Mouse (Mus musculus) CH12.LX (cell line): ENCODE results near the gene Prkg1. TPM values are rescaled to one million over a fixed set of nuclear protein-coding genes. Genes with fewer than 3 reads are reported as not detected.

Experiments
- DNase-seq: peaks from one replicate; pipeline ENCODE4 v3.0.0-alpha.2; 2013; ENCODE audit errors: extremely low read depth
- H3K27ac ChIP-seq: 2 replicates; pipeline ENCODE4 v1.5.1; 2012; ENCODE audit warnings: low read depth, mild to moderate bottlenecking, control low read depth, moderate library complexity; ENCODE audit not compliant: insufficient read depth
- H3K27me3 ChIP-seq: replicated peaks from 2 replicates; pipeline ENCODE3; 2012; ENCODE audit warnings: inconsistent platforms
- H3K36me3 ChIP-seq, 2 experiments: replicated peaks in 1 of 2; 2 replicates each; pipeline versions ENCODE3 to v1.6.1; 2012; ENCODE audit warnings: inconsistent platforms in 1 of 2, low read length in 1 of 2, mild to moderate bottlenecking in 1 of 2, mixed read lengths in 1 of 2, moderate library complexity in 1 of 2; ENCODE audit not compliant: control insufficient read depth in 1 of 2, insufficient read depth in 1 of 2
- H3K4me1 ChIP-seq, 2 experiments: 2 replicates each; pipeline ENCODE4 v1.6.1; 2012; ENCODE audit warnings: inconsistent platforms in 1 of 2, moderate library complexity in 1 of 2; ENCODE audit not compliant: insufficient read depth in 2 of 2, control insufficient read depth in 1 of 2
- H3K4me2 ChIP-seq: 2 replicates; pipeline ENCODE4 v1.6.1; 2012; ENCODE audit warnings: low read depth, mild to moderate bottlenecking, control low read depth; ENCODE audit not compliant: poor library complexity, insufficient read depth, severe bottlenecking
- H3K4me3 ChIP-seq, 3 experiments: fragments of 150-350 bp in 1 of 3; sonication (generic) in 1 of 3; replicated peaks in 1 of 3; 2 replicates each; pipeline versions ENCODE3 to v1.5.1; 2011 to 2012; ENCODE audit warnings: low read depth in 2 of 3, low read length in 2 of 3, mild to moderate bottlenecking in 2 of 3, moderate library complexity in 2 of 3, control low read depth in 1 of 3, improper control_type of control experiment in 1 of 3, inconsistent platforms in 1 of 3, mixed read lengths in 1 of 3; ENCODE audit not compliant: poor library complexity in 1 of 3
- H3K79me2 ChIP-seq: replicated peaks from 2 replicates; pipeline ENCODE4 v1.6.1; 2012; ENCODE audit warnings: mild to moderate bottlenecking, moderate library complexity; ENCODE audit not compliant: control insufficient read depth, poor library complexity, insufficient read depth, severe bottlenecking; ENCODE audit errors: extremely low read depth
- H3K9ac ChIP-seq: 2 replicates; pipeline ENCODE4 v1.6.1; 2012; ENCODE audit warnings: low read depth, mild to moderate bottlenecking, control low read depth, moderate library complexity; ENCODE audit not compliant: insufficient read depth
- H3K9me3 ChIP-seq: replicated peaks from 2 replicates; pipeline ENCODE3; 2012; ENCODE audit warnings: low read length, inconsistent platforms, mixed read lengths
- BHLHE40 ChIP-seq: IDR thresholded peaks from 2 replicates; pipeline ENCODE4 v1.6.1; 2011; ENCODE audit warnings: mild to moderate bottlenecking, low read depth, low read length, improper control_type of control experiment
- CHD2 ChIP-seq: IDR thresholded peaks from 2 replicates; pipeline ENCODE4 v1.6.1; 2011; ENCODE audit warnings: low read length, improper control_type of control experiment
- CTCF ChIP-seq, 2 experiments: IDR thresholded peaks in 1 of 2; conservative IDR thresholded peaks in 1 of 2; 2 replicates each; pipeline ENCODE4 v1.5.1; 2011 to 2012; ENCODE audit warnings: low read depth in 2 of 2, low read length in 2 of 2, improper control_type of control experiment in 1 of 2, inconsistent platforms in 1 of 2, mild to moderate bottlenecking in 1 of 2, moderate library complexity in 1 of 2
- E2F4 ChIP-seq: IDR thresholded peaks from 2 replicates; pipeline ENCODE4 v1.6.1; 2011; ENCODE audit warnings: low read depth, low read length, improper control_type of control experiment; ENCODE audit not compliant: insufficient replicate concordance
- ELF1 ChIP-seq: IDR thresholded peaks from 2 replicates; pipeline ENCODE4 v1.6.1; 2014; ENCODE audit warnings: low read depth, mild to moderate bottlenecking, inconsistent platforms, low read length, improper control_type of control experiment
- ETS1 ChIP-seq: conservative IDR thresholded peaks from 2 replicates; pipeline ENCODE4 v1.6.1; 2012; ENCODE audit warnings: low read depth, mild to moderate bottlenecking, inconsistent platforms, low read length, improper control_type of control experiment, moderate library complexity
- GABPA ChIP-seq: IDR thresholded peaks from 2 replicates; pipeline ENCODE4 v1.6.1; 2012; ENCODE audit warnings: low read depth, low read length, improper control_type of control experiment, inconsistent platforms; ENCODE audit not compliant: insufficient replicate concordance
- HCFC1 ChIP-seq: IDR thresholded peaks from 2 replicates; pipeline ENCODE4 v1.6.1; 2012; ENCODE audit warnings: low read depth, mild to moderate bottlenecking, inconsistent platforms, low read length, improper control_type of control experiment
- IRF4 ChIP-seq: IDR thresholded peaks from 2 replicates; pipeline ENCODE4 v1.6.1; 2014; ENCODE audit warnings: low read depth, mild to moderate bottlenecking, inconsistent platforms, low read length, improper control_type of control experiment
- JUN ChIP-seq: IDR thresholded peaks from 2 replicates; pipeline ENCODE4 v1.6.1; 2011; ENCODE audit warnings: low read depth, mild to moderate bottlenecking, low read length, improper control_type of control experiment, moderate library complexity; ENCODE audit not compliant: insufficient read depth
- KAT2A ChIP-seq: IDR thresholded peaks from 2 replicates; pipeline ENCODE4 v1.6.1; 2012; ENCODE audit warnings: low read length, improper control_type of control experiment, inconsistent platforms; ENCODE audit not compliant: insufficient replicate concordance
- MAFK ChIP-seq: IDR thresholded peaks from 2 replicates; pipeline ENCODE4 v1.6.1; 2011; ENCODE audit warnings: low read length, improper control_type of control experiment; ENCODE audit not compliant: insufficient replicate concordance
- MAX ChIP-seq: IDR thresholded peaks from 2 replicates; pipeline ENCODE4 v1.6.1; 2011; ENCODE audit warnings: low read length, improper control_type of control experiment
- MEF2A ChIP-seq: IDR thresholded peaks from 2 replicates; pipeline ENCODE4 v1.6.1; 2014; ENCODE audit warnings: low read depth, mild to moderate bottlenecking, inconsistent platforms, low read length, improper control_type of control experiment, borderline replicate concordance
- MXI1 ChIP-seq: IDR thresholded peaks from 2 replicates; pipeline ENCODE4 v1.6.1; 2011; ENCODE audit warnings: mild to moderate bottlenecking, low read depth, low read length, improper control_type of control experiment
- MYC ChIP-seq: IDR thresholded peaks from 2 replicates; pipeline ENCODE4 v1.6.1; 2011; ENCODE audit warnings: low read depth, mild to moderate bottlenecking, improper control_type of control experiment, low read length
- NELFE ChIP-seq: IDR thresholded peaks from 2 replicates; pipeline ENCODE4 v1.6.1; 2011; ENCODE audit warnings: low read depth, low read length, improper control_type of control experiment
- POLR2A ChIP-seq: IDR thresholded peaks from 2 replicates; pipeline ENCODE4 v1.6.1; 2011; ENCODE audit warnings: low read depth, mild to moderate bottlenecking, improper control_type of control experiment, low read length
- POLR2AphosphoS2 ChIP-seq: IDR thresholded peaks from 2 replicates; pipeline ENCODE4 v1.6.1; 2011; ENCODE audit warnings: low read depth, low read length, improper control_type of control experiment
- RAD21 ChIP-seq: IDR thresholded peaks from 2 replicates; pipeline ENCODE4 v1.6.1; 2011; ENCODE audit warnings: low read depth, mild to moderate bottlenecking, low read length, improper control_type of control experiment, moderate library complexity
- SIN3A ChIP-seq: IDR thresholded peaks from 2 replicates; pipeline ENCODE4 v1.6.1; 2012; ENCODE audit warnings: low read length, improper control_type of control experiment, inconsistent platforms
- USF1 ChIP-seq: IDR thresholded peaks from 2 replicates; pipeline ENCODE4 v1.6.1; 2014; ENCODE audit warnings: low read depth, mild to moderate bottlenecking, inconsistent platforms, low read length, improper control_type of control experiment
- ZC3H11A ChIP-seq: IDR thresholded peaks from 2 replicates; pipeline ENCODE4 v1.6.1; 2012; ENCODE audit warnings: low read depth, mild to moderate bottlenecking, inconsistent platforms, low read length, improper control_type of control experiment
- ZKSCAN1 ChIP-seq: IDR thresholded peaks from 2 replicates; pipeline ENCODE4 v1.6.1; 2012; ENCODE audit warnings: low read depth, inconsistent platforms, low read length, improper control_type of control experiment, borderline replicate concordance
- ZMIZ1 ChIP-seq: IDR thresholded peaks from 2 replicates; pipeline ENCODE4 v1.6.1; 2012; ENCODE audit warnings: low read depth, mild to moderate bottlenecking, inconsistent platforms, low read length, improper control_type of control experiment
- ZNF384 ChIP-seq: IDR thresholded peaks from 2 replicates; pipeline ENCODE4 v1.6.1; 2012; ENCODE audit warnings: low read depth, low read length, improper control_type of control experiment, inconsistent platforms
- dilution Hi-C: fragments of 300-500 bp; cut with MboI; formaldehyde crosslinking; loops from 2 replicates; pipeline ENCODE4 v1.14.3; 2020; ENCODE audit warnings: low sequenced_read_pairs; ENCODE audit not compliant: extremely low pct_unique_long_range_greater_than_20kb, extremely low pct_ligation_motif_present
- in situ Hi-C: fragments of 300-500 bp; cut with MboI; formaldehyde crosslinking; loops from 3 replicates; pipeline ENCODE4 v1.14.3; 2019; ENCODE audit warnings: low sequenced_read_pairs, low pct_ligation_motif_present, low pct_unique_long_range_greater_than_20kb, mixed read lengths
- polyA plus RNA-seq: library from polyadenylated mRNA; unstranded; fragments of >175 nt; gene quantifications from 2 replicates; pipeline ENCODE4 v1.2.1, GENCODE M21; 2012; ENCODE audit warnings: low read depth; ENCODE audit not compliant: insufficient read length
- total RNA-seq, 2 experiments: library from RNA; depleted of rRNA; stranded (reverse); fragments of 300-350 nt in 1 of 2; fragments of >200 nt in 1 of 2; gene quantifications; 2 replicates each; pipeline ENCODE4 v1.2.3; 2012 to 2014

Prkg1 gene
- total and polyA plus RNA-seq, 3 experiments, result not detected

DNA sequence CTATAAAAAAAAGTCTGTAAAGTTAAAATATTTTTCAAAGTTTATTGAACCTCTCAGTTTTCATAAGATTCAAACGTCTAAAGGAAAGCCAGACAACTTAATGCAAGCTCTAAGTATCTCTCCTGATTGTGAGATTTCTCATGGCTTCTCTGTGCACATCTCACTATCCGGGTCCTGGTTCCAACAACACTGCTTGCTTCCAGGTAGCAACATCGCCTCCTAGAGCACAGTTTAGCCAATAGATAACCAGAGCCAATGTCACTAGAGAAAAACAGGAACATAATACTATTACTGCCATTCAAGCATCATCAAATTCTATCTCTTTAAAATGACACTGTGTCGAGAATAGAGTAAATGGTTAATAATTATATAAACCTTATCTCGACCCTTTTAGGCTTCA is 86.5 kb downstream of the Prkg1 start:
- TF ChIP-seq GABPA, result no peak
- TF ChIP-seq SIN3A, result no peak
- peak in 1 of 2 experiments; percentile 46; a peak in 2 of 4 replicates for TF ChIP-seq CTCF (conservative IDR thresholded peaks at IDR 0.05 in 1 of 2, IDR thresholded peaks at IDR 0.05 in 1 of 2; ENCODE audit: low read depth in 2 of 2, low read length in 2 of 2)
- peak; percentile 32 for TF ChIP-seq RAD21
- TF ChIP-seq ZKSCAN1, result no peak
- DNase-seq, result peak; percentile 15
- Histone ChIP-seq H3K4me1 (no peaks in the 10 kb centered on the region), H3K27me3 (no peaks in the 10 kb centered on the region), H3K36me3 (no peaks in the 10 kb centered on the region), H3K9ac (no peak overlapping the region), H3K79me2 (no peaks in the 10 kb centered on the region), H3K27ac (no peak overlapping the region), H3K4me3 (no peak overlapping the region), H3K4me2 (no peak overlapping the region), H3K9me3 (no peaks in the 10 kb centered on the region)
- in situ Hi-C loops, result no loop called here
- dilution Hi-C loops, result no loop called here

GRCm38 (mm10) chr19:31671726-31672125 is 93.1 kb downstream of the Prkg1 start:
- no peak overlapping the region for H3K27ac ChIP-seq
- TF ChIP-seq KAT2A, result no peak
- no peak for TF ChIP-seq ETS1
- TF ChIP-seq USF1, result no peak
- no peak for TF ChIP-seq MYC
- TF ChIP-seq CHD2, result no peak
- TF ChIP-seq IRF4, result no peak
- no peak for TF ChIP-seq NELFE
- no peak for TF ChIP-seq ELF1
- no peak for TF ChIP-seq E2F4
- no peak for TF ChIP-seq MXI1
- TF ChIP-seq MAX, result no peak
- H3K4me2 ChIP-seq, result no peak overlapping the region
- no peaks in the 10 kb centered on the region for H3K4me1 ChIP-seq
- in situ Hi-C loops (no loop called here), dilution Hi-C loops (no loop called here)
- no peak for DNase-seq
- H3K79me2 ChIP-seq, result no peaks in the 10 kb centered on the region
- H3K9me3 ChIP-seq, result no peaks in the 10 kb centered on the region
- H3K27me3 ChIP-seq, result no peaks in the 10 kb centered on the region
- H3K9ac ChIP-seq, result no peak overlapping the region
- no peak overlapping the region for H3K4me3 ChIP-seq
- H3K36me3 ChIP-seq, result no peaks in the 10 kb centered on the region

GRCm38 (mm10) chr19:31665007-31665406 is 99.8 kb downstream of the Prkg1 start:
- no peaks in the 10 kb centered on the region for H3K36me3 ChIP-seq
- no peak overlapping the region for H3K9ac ChIP-seq
- no peaks in the 10 kb centered on the region for H3K9me3 ChIP-seq
- dilution Hi-C loops, result no loop called here
- no peaks in the 10 kb centered on the region for H3K4me1 ChIP-seq
- no peaks in the 10 kb centered on the region for H3K27me3 ChIP-seq
- H3K27ac ChIP-seq, result no peak overlapping the region
- in situ Hi-C loops, result no loop called here
- H3K4me3 ChIP-seq, result no peak overlapping the region
- no peaks in the 10 kb centered on the region for H3K79me2 ChIP-seq
- no peak overlapping the region for H3K4me2 ChIP-seq
- DNase-seq, result no peak
- TF ChIP-seq POLR2A (no peak), ZC3H11A (no peak), HCFC1 (no peak), ZMIZ1 (no peak), BHLHE40 (no peak), E2F4 (no peak), ETS1 (no peak), RAD21 (no peak), MAFK (no peak), ZNF384 (no peak), ELF1 (no peak), CHD2 (no peak), MAX (no peak), MEF2A (no peak), POLR2AphosphoS2 (no peak), KAT2A (no peak), JUN (no peak), CTCF (conservative IDR thresholded peaks at IDR 0.05 in 1 of 2, IDR thresholded peaks at IDR 0.05 in 1 of 2; ENCODE audit: low read depth in 2 of 2, low read length in 2 of 2) (no peak), MYC (no peak)
